Mouse (Mus musculus) forebrain, embryonic 10.5 days (tissue): Measurements from ENCODE around the gene Tnk2. TPM values are rescaled to one million over a fixed set of nuclear protein-coding genes. Genes with fewer than 3 reads are reported as not detected.

ENCODE experiments used
- DNase-seq: peaks from one replicate; pipeline ENCODE4 v3.0.0-alpha.2; 2017; ENCODE audit warnings: low spot score; ENCODE audit errors: extremely low spot score
- H3K27ac ChIP-seq: fragments of 300-500 bp; sonication (generic); 2 replicates; pipeline ENCODE4 v1.5.1; 2016; ENCODE audit warnings: mild to moderate bottlenecking
- H3K27me3 ChIP-seq: fragments of 300-500 bp; sonication (generic); 2 replicates; pipeline ENCODE4 v1.6.1; 2016; ENCODE audit warnings: mild to moderate bottlenecking; ENCODE audit not compliant: poor library complexity, severe bottlenecking
- H3K36me3 ChIP-seq: fragments of 300-500 bp; sonication (generic); replicated peaks from 2 replicates; pipeline ENCODE4 v1.6.1; 2016; ENCODE audit warnings: mild to moderate bottlenecking, moderate library complexity
- H3K4me1 ChIP-seq: fragments of 300-500 bp; sonication (generic); 2 replicates; pipeline ENCODE4 v1.6.1; 2016
- H3K4me3 ChIP-seq: fragments of 300-500 bp; sonication (generic); 2 replicates; pipeline ENCODE4 v1.5.1; 2016; ENCODE audit warnings: mild to moderate bottlenecking, moderate library complexity
- H3K9me3 ChIP-seq: fragments of 300-500 bp; sonication (generic); 2 replicates; pipeline ENCODE4 v1.6.1; 2016; ENCODE audit warnings: mild to moderate bottlenecking, moderate library complexity
- whole genome bisulfite sequencing: fragments of 180-500 bp; shearing (Covaris S2); methylation state at CpG from one replicate; pipeline ENCODE4 v1.1.7; 2016; 5-methylcytosine and 5-hydroxymethylcytosine counted together
- polyA plus RNA-seq: library from polyadenylated mRNA; unstranded; fragments of >200 nt; fragmentation: Nextera tagmentation; extraction: Ambion mirVana; gene quantifications from 2 replicates; pipeline ENCODE4 v1.2.1, GENCODE M21; 2016

Gene Tnk2
- polyA plus RNA-seq, 1 experiment from 2014 or later: 10.1 TPM

DNA sequence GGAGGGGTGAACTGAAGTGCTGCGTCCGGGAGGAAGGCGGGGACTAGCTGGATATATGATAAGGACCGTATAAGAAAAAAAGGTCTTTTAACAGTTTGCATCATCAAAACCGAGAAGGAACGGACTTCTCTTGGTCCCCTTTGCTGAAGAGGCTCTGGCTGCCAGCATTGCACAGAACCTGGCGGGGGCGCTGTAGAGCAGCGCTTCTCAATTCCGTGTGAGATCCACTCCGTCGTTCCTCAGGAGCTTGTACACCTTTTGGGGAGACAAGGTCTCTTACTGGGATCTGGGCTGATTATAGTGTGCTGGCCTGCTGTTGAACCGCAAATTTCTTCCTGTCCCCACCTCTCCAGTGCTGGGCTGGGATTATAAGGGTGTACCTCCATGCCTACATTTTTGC, 71.7 kb downstream of the Tnk2 start:
- WGBS: 27% methylated on average over 13 of the region's 13 CpGs

DNA sequence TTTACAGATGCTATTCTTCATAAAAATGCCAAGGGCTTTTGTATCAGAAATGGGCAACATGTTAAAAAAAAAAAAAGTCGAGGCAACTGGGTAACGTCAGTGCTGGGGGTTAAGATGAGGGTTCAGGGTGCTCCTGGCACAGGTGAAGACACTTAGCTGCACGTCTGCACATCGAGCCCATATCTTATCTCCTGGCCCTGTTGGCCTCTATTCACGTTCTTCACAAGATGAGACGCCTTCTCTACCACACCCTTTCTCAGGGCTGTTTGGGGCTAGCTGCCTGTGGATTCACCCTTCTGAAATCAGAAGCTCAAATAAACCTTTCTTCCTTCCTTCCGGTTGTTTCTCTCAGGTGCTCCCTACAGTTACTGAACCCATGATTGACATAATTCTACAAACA, 79.5 kb downstream of the Tnk2 start:
- Histone ChIP-seq H3K4me3 (no peak overlapping the region), H3K4me1 (no peaks in the 10 kb centered on the region), H3K27ac (no peak overlapping the region), H3K9me3 (no peaks in the 10 kb centered on the region), H3K27me3 (no peaks in the 10 kb centered on the region), H3K36me3 (no peaks in the 10 kb centered on the region)
- 84% methylated on average over 7 of the region's 7 CpGs for WGBS
- DNase-seq: no peak

More for the DNA sequence above, 71.7 kb downstream of the Tnk2 start:
- no peaks in the 10 kb centered on the region for H3K9me3 ChIP-seq
- H3K27me3 ChIP-seq: peaks cover 3% of the 10 kb centered on the region; the same call in 1 of the 2 replicates
- no peak overlapping the region for H3K4me3 ChIP-seq
- peaks cover 13% of the 10 kb centered on the region; the same call in 1 of the 2 replicates for H3K4me1 ChIP-seq
- DNase-seq: no peak
- no peaks in the 10 kb centered on the region for H3K36me3 ChIP-seq
- no peak overlapping the region for H3K27ac ChIP-seq

- H3K9me3 ChIP-seq: no peaks in the 10 kb centered on the region
- H3K4me3 ChIP-seq: no peak overlapping the region
- H3K36me3 ChIP-seq: no peaks in the 10 kb centered on the region
- WGBS: 90% methylated on average over 4 of the region's 4 CpGs
- H3K4me1 ChIP-seq: no peaks in the 10 kb centered on the region
- no peaks in the 10 kb centered on the region for H3K27me3 ChIP-seq
- no peak overlapping the region for H3K27ac ChIP-seq
- no peak for DNase-seq
Observed at GRCm38 (mm10) chr16:32723767-32724166, 80.1 kb downstream of the Tnk2 start.

- Histone ChIP-seq H3K9me3 (no peaks in the 10 kb centered on the region), H3K4me1 (no peaks in the 10 kb centered on the region), H3K36me3 (no peaks in the 10 kb centered on the region), H3K4me3 (no peak overlapping the region), H3K27ac (no peak overlapping the region), H3K27me3 (no peaks in the 10 kb centered on the region)
- WGBS: 91% methylated on average over 2 of the region's 2 CpGs
- DNase-seq: no peak
Observed at GRCm38 (mm10) chr16:32724259-32724658, 80.6 kb downstream of the Tnk2 start.

DNA sequence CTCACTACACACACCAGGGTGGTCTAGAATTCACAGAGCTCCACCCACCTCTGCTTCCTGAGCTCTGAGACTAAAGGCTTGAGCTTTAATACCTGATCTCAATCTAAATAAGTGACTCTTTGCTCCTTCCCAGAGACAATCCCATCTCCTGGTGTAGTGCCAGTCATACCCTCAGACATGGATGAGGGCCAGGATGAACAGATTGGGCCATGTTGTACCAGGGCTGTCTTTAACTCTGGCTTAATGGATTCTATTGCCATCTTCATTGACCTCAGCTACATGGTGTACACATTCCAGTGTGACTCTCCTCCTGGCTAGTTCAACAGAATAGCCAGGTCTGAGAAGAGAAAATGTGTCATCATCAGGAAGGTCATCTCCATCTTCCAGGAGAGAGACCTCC, 82.8 kb downstream of the Tnk2 start:
- no peak overlapping the region for H3K4me3 ChIP-seq
- H3K27me3 ChIP-seq: no peaks in the 10 kb centered on the region
- no peaks in the 10 kb centered on the region for H3K4me1 ChIP-seq
- no peaks in the 10 kb centered on the region for H3K36me3 ChIP-seq
- H3K9me3 ChIP-seq: no peaks in the 10 kb centered on the region
- H3K27ac ChIP-seq: no peak overlapping the region
- DNase-seq: no peak

- Histone ChIP-seq H3K36me3 (no peaks in the 10 kb centered on the region), H3K4me3 (no peak overlapping the region), H3K27ac (no peak overlapping the region), H3K27me3 (no peaks in the 10 kb centered on the region), H3K9me3 (no peaks in the 10 kb centered on the region), H3K4me1 (no peaks in the 10 kb centered on the region)
- DNase-seq: no peak
Observed at GRCm38 (mm10) chr16:32728240-32728639, 84.6 kb downstream of the Tnk2 start.

DNA sequence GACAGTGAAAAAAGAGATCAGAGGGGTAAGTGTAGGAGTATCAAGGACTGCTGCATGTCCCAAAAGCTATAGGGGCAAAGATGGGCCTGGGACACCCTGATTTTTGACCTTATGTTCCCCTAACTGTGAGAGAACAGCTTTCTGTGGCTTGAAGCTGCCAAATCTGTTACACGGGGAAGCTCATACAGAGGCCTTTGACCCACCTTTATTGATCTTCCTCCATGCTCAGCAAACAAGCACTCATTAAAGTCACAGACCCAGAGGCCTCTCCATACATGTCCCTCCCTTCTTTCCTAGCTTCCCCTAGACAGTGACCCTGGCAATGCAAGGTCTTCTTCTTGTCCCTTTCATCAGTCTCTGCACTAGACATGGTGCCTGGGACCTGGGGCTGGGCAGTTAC, 85.1 kb downstream of the Tnk2 start:
- H3K27me3 ChIP-seq: no peaks in the 10 kb centered on the region
- DNase-seq: no peak
- H3K4me3 ChIP-seq: no peak overlapping the region
- no peaks in the 10 kb centered on the region for H3K9me3 ChIP-seq
- no peak overlapping the region for H3K27ac ChIP-seq
- no peaks in the 10 kb centered on the region for H3K4me1 ChIP-seq
- no peaks in the 10 kb centered on the region for H3K36me3 ChIP-seq
- 91% methylated on average over 1 of the region's 1 CpGs for WGBS

Other genes with a start within 250 kb of the Tnk2 start
- gene Tm4sf19, start 243.4 kb upstream of the Tnk2 start, polyA plus RNA-seq: not detected in 2 replicates
- gene Tctex1d2, start 224.2 kb upstream of the Tnk2 start, polyA plus RNA-seq: 39.0 and 39.2 TPM in 2 replicates
- 41.7 and 41.9 TPM in 2 replicates for gene Pcyt1a, start 213.0 kb upstream of the Tnk2 start, polyA plus RNA-seq
- 0.28 and 0.37 TPM in 2 replicates for gene Slc51a, start 156.0 kb upstream of the Tnk2 start, polyA plus RNA-seq
- not detected in 2 replicates for gene Zdhhc19, start 147.6 kb upstream of the Tnk2 start, polyA plus RNA-seq
- 71.3 and 72.0 TPM in 2 replicates for gene Tfrc, start 35.0 kb upstream of the Tnk2 start, polyA plus RNA-seq
- 0.15 TPM in 1 of 2 replicates, not detected in the other for gene Muc4, start 92.0 kb downstream of the Tnk2 start, polyA plus RNA-seq
- not detected in 2 replicates for gene Muc20, start 153.6 kb downstream of the Tnk2 start, polyA plus RNA-seq
- gene Smbd1, start 166.6 kb downstream of the Tnk2 start, polyA plus RNA-seq: not detected in 2 replicates
- 99.0 and 101 TPM in 2 replicates for gene Fyttd1, start 233.6 kb downstream of the Tnk2 start, polyA plus RNA-seq
- 18.0 and 19.9 TPM in 2 replicates for gene Rubcn, start 233.9 kb downstream of the Tnk2 start, polyA plus RNA-seq